Mouse (Mus musculus) c-Kit-negative CD71-positive TER-119-positive erythroid progenitor cells, embryonic 14.5 days (primary cell): ENCODE data around the gene Ddb2.
"Not testable (repeated sequence)": the region's sequence is repeated elsewhere in the genome, so short reads cannot be mapped to it uniquely, and the experiment has no call there.

Experiments used
- DNase-seq: peaks from one replicate; pipeline ENCODE4 v3.0.0-alpha.2; 2013; ENCODE audit warnings: low read depth, low spot score

The Ddb2 gene

DNA sequence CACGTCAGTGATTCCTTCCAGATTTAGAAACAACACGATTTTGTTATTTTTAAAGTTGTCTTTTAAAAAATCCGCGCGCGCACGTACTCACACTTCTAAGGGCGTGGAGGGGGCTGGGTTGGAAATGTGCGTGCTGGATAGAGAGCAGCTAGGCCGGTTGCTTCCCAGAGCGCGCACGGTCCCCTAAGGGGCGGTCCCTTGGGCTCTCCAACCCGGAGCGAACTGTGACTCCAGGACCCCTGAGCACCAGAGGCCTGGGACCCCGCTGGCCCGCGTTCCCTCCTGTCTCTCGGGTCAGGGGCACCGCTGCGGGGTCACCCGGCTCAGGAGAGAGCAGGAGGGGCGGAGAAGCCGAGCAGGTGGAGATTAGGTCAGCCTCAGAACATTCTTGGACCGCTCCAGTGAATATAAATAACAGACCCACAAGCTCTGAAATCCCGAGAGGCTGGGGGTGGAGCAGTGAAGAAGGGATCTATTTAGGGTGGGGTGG, 18.9 kb upstream of the Ddb2 start, which contains the start of gene Pacsin3:
Gene Pacsin3, plus strand, starts transcription at position 294 of the 490 bp plus-strand sequence.
- no peak for DNase-seq

DNA sequence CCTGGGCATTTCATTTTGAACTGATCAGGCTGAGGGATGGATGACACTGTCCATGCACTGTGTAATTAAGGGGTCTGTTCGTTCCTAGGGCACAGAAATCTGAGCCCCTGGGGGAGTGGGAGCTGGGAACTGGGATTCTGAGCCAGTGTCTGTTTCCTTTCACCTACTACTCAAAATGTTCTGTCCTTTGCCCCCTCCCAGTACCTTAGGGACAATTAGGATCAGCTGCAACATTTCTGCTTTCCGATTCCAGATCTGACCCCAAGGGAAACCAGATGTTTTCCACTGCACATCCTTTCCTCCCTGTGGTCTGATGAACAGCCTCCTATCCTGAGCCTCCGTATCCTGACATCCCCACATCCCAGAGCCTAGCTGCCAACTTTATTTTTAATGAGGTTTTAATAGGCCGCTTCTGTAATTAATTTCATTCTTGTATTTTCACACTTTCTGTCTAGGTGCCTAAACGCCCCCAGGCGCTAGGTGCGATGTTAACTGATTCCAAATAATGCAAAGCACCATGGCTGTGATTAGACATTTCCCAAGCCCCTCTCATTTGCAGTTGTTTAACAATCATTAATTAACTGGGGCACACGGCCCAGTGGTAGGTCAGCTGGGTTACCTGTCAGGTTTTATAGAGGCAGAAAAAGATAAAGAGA, 18.1 kb upstream of the Ddb2 start:
- no peak for DNase-seq

- no peak for DNase-seq
Measured at GRCm38 (mm10) chr2:91252512-91252911, 15.7 kb upstream of the Ddb2 start.

DNA sequence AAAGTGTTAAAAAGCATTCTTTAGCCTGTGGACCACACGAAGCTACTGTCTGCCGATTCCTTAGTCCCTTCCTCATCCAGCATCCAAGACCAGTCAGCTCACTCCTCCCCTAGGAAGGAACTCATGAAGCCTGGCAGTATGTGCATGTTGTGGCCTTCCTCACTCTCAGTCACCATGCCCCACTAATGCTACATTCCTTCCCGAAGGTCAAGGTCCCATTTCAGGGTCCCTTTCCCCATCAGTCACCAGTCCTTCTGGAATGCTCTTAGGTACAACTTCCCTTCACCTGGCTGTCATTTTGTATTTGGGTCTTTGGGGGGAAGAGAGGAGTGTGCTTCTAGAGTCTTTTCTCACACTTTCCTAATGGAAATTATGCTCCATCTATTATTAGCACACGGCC, 15.2 kb upstream of the Ddb2 start:
- no peak for DNase-seq

DNA sequence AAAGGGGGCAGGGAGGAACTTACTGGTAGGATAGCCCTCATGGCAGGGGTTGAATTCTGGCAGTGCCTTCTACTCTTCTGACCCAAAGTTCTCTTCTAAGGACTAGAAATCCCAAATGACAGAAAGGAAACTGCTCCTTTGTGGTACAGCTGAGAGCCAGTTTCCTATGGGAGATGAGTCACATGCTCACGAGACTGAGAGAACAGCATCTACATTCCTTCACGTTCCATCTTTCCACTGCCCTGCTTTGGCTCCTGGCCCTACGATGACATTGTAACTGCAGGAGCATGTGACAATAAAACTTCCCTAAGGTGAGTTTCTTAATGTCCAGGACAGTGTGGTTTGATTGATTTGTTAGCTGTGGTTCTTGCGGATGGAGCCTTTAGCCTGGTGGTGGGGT, 11.6 kb upstream of the Ddb2 start:
- no peak for DNase-seq

DNA sequence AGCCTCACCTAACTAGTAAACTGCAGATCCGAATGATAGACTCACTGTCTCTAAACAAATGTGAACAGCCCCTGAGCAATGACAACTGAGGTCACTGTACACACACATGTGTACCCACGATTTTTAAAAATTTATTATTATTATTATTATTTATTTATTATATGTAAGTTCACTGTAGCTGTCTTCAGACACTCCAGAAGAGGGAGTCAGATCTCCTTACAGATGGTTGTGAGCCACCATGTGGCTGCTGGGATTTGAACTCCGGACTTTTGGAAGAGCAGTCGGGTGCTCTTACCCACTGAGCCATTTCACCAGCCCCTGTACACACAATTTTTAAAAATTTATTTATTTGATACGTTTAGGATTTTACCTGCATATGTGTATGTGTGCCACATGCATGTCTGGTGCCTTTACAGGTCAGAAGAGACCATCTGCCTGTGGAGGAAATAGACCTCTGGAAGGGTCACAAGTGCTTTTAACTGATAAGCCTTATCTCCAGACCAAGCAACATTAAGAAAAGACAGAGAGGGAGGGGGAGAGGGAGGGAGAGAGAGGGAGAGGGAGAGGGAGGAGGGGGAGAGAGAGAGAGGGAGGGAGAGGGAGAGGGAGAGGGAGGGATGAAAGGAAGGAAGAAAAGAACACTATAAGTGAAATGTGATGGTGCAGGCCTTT, 7.9 kb upstream of the Ddb2 start:
- DNase-seq, result no peak

- DNase-seq, result no peak
Measured at GRCm38 (mm10) chr2:91243416-91243815, 6.6 kb upstream of the Ddb2 start.

- DNase-seq, result no peak
Measured at GRCm38 (mm10) chr2:91242547-91242946, 5.8 kb upstream of the Ddb2 start.

- DNase-seq, result not testable (repeated sequence)
Measured at GRCm38 (mm10) chr2:91237511-91238080, 814 bp upstream of the Ddb2 start.

DNA sequence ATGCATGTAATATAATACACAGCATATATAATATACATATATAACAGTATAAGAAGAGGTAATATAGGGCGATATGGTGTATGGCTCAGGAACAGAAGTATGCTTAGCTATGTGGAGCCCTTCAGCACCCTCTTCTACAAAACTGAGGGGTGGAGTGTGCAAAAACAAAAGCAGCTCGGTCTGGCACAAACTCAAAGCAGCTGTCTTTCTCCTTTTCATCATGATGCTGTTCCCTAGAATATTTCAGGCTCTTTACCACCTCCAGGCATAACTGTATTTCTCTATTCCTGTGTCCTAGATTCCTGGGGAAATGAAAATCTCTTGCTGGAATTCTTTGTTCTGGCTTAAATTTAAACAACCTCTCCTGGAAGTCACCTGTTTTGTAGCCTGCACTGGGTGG, 7.0 kb downstream of the Ddb2 start:
- no peak for DNase-seq

DNA sequence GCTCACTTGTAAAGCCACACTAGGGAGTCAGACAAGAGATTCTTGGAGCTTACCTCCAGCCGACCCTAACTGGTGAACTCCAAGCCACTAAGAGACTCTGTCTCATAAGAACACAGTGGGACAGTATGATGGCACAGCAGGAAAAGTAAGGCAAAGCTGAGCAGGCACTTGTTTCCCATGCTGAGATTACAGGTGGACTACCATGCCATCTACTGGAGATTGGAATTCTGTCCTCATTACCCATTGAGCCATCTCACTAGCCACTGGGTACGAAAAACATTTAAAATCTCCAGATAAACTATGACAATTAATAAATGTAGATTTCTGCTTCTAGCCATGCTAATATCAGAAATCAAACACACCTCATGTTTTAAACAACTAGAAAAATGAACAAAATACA, 13.2 kb downstream of the Ddb2 start:
- no peak for DNase-seq

DNA sequence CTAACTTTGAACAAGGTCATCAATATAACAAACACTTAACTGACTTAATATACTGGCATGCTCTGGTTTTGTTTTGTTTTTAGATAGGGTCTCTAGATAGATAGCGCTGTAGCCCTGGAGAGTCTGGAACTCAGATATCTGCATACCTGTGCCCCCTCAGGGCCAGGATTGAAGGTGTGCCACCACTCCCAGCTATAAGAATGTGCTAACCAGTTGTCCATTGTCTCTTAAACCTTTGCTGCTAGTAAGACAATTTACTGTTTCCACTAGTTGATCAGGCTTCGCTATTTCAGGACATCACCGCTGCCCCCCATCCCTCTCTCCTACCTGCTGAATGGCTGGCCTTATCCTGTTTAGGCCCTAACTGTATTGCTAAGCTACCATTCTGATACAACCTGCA, 16.3 kb downstream of the Ddb2 start:
- DNase-seq, result no peak

DNA sequence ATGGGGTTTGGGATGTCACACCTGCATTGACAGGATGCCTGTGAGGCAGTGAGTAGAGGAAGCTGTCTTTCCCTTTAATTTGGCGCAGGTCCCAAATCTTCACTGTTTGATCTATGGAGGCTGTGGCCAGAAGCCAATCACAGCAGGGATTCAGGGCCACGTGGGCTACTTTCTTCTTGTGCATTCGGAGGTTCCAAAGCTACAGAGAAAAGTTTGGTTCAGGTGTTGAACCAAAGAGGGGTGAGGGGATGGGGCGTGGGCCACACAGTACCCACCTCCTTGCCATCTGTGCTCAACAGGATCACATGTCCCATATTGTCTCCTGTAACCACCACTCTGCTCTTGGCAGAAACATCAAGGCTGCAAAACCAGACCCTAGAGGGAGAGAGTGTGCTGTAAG, 19.8 kb downstream of the Ddb2 start:
- no peak for DNase-seq

DNA sequence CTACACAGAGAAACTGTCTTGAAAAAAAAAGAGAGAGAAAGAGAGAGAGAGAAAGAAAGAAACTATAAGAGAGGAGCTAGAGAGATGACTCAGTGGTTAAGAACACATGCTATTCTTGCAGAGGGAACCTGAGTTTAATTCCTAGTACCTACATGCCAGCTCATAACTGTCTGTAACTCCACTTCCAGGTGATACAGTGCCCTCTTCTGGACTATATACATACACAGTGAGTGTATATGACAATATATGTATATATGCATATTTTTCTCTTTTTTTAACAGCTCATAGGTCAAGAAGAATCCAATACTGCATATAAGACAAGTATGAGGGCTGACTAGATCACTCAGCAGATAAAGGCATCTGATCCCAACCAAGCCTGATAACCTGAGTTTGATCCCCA, 23.5 kb downstream of the Ddb2 start:
- DNase-seq, result no peak

GRCm38 (mm10) chr2:91206254-91206775, 30.5 kb downstream of the Ddb2 start:
- no peak for DNase-seq

DNA sequence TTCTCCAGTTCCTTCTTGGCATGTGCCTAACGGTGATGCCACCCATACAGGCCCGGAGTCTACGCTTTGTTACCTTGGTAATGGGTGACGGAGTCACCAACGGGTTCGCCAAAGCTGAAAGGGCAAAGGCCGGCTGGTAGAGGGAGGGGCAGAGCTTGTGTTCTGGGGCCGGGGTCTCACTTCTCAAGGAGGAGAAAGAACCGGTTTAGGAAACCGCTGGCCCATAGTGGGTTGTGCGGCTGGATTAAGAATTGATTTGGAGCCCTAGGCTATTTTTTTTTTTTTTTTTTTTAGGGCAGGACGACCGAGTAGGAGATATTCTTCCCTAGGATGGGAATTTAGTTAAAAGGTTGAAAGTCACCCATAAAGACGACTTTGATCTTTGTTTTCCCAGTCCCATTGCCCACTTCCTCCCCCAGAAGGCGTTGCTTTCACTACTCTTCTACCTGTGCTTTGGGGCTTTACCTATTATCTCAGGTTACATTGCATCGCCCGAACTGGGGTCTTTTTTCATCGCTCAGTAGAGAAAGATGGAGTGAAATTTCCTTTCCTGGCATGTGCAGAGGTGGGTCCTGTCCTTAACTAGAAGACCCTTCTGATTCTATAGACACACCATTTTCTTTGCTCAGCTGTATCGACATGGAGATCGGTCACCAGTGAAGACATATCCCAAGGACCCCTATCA, 33.7 kb downstream of the Ddb2 start:
- DNase-seq, result no peak

DNA sequence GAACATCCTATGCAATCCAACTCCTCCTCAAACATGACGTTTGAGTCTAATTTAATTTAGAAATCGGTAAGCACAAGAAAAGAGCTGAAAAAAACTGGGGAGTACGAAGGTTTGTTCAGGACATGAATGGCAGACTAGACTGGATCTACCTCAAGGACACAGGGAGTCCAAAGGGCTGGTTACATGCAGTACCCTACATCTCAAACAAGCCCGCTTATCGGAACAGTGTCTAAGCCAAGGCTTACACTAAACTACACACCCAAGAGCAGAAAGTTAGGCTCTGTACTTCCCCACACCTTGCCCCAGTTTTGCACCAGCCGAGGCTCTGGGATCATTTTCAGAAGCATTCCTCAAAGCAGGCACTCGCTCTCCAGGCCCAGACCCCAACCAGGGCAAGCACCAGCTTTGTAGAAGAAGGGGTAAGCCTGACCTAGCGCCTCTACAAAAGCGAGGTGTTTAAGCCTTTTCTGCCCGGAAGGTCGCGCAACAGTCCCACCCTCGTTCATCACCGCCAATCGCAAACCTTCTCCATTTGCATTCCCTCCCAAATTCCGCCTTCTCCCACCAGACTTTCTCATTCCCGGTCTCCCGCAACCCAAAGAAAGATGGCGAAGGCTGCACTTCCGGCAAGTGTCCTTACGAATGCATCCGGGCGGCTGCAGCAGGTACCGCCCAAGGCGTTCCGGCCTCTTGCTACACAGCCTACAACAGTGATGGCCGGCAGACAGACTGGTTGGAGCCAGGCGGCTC, 34.4 kb downstream of the Ddb2 start, which contains the start of the genes Nr1h3 and Acp2:
Gene Nr1h3, minus strand, starts transcription at position 613 of the 750 bp plus-strand sequence.
Gene Acp2, plus strand, starts transcription at position 664 of the 750 bp plus-strand sequence.
- peak; percentile 82 for DNase-seq

DNA sequence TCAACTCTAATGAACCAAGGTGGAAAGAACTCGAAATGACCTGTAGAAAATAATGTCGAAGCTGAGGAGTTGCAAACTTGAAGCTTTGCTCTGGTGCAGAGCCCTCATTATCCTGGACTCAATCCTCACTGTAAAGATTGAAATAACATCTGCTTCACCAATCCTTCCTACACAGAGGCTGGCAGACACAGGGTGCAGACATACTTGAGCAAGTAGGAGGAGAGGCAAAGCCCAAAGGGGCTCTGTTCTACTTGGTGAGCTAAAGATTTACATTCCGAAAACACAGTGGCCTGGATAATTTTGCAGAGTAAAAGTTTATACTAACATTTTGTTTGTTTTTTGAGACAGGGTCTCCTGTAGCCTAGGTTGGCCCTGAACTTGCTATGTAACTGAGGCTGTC, 37.9 kb downstream of the Ddb2 start:
- no peak for DNase-seq

DNA sequence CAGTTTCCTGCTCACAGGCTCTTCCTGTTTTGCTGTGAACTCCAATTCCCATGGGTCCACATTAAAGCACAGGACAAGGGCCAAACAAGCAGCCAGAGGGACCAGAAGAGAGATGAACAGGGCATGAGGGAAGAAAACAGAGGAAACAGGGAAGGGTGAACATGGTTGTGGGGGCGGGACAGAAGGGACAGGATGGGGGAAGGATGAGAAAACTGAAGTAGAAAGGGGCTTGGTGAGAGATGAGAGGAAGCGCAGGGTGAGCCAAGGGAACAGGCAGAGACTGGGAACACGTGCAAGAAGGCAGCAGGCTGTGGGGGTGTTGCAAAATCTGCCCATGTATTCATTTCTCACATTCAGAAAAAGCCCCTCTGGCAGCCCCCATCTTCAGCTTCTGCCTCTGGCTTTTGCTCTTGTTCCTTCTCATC, 40.2 kb downstream of the Ddb2 start:
- no peak for DNase-seq

DNA sequence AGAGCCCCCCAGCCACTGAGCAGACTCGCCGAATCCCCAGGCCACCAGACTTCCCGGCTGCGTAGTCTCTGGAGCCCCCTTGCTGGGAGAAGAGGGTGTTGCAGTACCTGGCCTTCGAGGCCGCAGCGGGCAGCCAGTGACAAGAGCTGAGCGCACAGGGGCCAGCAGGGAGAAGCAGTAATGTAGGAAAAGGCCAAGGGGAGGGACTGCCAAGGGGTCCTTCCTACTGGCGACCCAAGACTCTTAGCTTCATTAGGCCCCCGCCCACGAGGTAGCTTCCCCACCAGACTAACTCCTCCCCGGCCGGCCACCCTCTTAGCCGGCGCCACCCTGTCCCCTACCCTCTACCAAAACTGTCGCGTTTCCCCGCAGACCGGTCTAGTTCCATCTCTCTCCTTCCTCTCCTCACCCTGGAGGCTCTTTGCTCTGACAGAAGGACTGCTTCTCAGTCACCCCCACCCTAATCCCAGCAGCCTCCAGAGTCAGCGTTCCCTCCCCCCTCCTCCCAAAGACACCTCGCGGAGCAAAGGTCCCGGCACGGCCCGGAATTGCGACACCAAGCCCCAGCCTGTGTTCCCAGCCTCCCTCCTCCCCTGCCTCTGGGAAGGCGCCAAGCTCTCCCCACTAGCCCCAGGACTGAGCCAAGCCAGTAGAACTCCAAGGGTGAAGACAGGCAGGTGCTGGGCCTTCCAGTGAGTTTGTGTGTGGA, 42.0 kb downstream of the Ddb2 start:
- no peak for DNase-seq

GRCm38 (mm10) chr2:91190501-91190900, 46.3 kb downstream of the Ddb2 start:
- DNase-seq, result no peak
